Mouse (Mus musculus) heart, embryonic 13.5 days (tissue): ENCODE measurements around the gene Arhgap45. TPM values are rescaled to one million over a fixed set of nuclear protein-coding genes. Genes with fewer than 3 reads are reported as not detected.
"Not testable (repeated sequence)": the region's sequence is repeated elsewhere in the genome, so short reads cannot be mapped to it uniquely, and the experiment has no call there.

Experiments
- ATAC-seq: fragments of 200-750 bp; cut with Nextera tagmentation; 2 replicates; pipeline ENCODE4 v1.8.0; 2017; ENCODE audit warnings: moderate TSS enrichment; ENCODE audit not compliant: insufficient number of reproducible peaks, low FRiP score, low TSS enrichment; ENCODE audit errors: extremely low read depth
- H3K27ac ChIP-seq: fragments of 300-500 bp; sonication (generic); replicated peaks from 2 replicates; pipeline ENCODE4 v1.5.1; 2015; ENCODE audit warnings: moderate library complexity, mild to moderate bottlenecking, inconsistent platforms
- H3K27me3 ChIP-seq: fragments of 300-500 bp; sonication (generic); replicated peaks from 2 replicates; pipeline ENCODE4 v1.6.1; 2015; ENCODE audit warnings: mild to moderate bottlenecking, inconsistent platforms
- H3K36me3 ChIP-seq: fragments of 300-500 bp; sonication (generic); 2 replicates; pipeline ENCODE4 v1.6.1; 2015; ENCODE audit warnings: mild to moderate bottlenecking, inconsistent platforms
- H3K4me1 ChIP-seq: fragments of 300-500 bp; sonication (generic); 2 replicates; pipeline ENCODE4 v1.6.1; 2015; ENCODE audit warnings: inconsistent platforms
- H3K4me2 ChIP-seq: fragments of 300-500 bp; sonication (generic); 2 replicates; pipeline ENCODE4 v1.6.1; 2015; ENCODE audit warnings: inconsistent platforms, mild to moderate bottlenecking, moderate library complexity
- H3K4me3 ChIP-seq: fragments of 300-500 bp; sonication (generic); 2 replicates; pipeline ENCODE4 v1.5.1; 2015; ENCODE audit warnings: moderate library complexity, mild to moderate bottlenecking, inconsistent platforms
- H3K9ac ChIP-seq: fragments of 300-500 bp; sonication (generic); 2 replicates; pipeline ENCODE4 v1.6.1; 2015; ENCODE audit warnings: inconsistent platforms, mild to moderate bottlenecking, moderate library complexity
- H3K9me3 ChIP-seq: fragments of 300-500 bp; sonication (generic); 2 replicates; pipeline ENCODE4 v1.6.1; 2016; ENCODE audit warnings: inconsistent platforms
- WGBS: fragments of 180-500 bp; shearing (Covaris S2); methylation state at CpG from one replicate; pipeline ENCODE4 v1.1.7; 2015; ENCODE audit warnings: mixed read lengths; 5-methylcytosine and 5-hydroxymethylcytosine counted together
- polyA plus RNA-seq: library from polyadenylated mRNA; unstranded; fragments of >200 nt; fragmentation: Nextera tagmentation; extraction: Ambion mirVana; gene quantifications from 2 replicates; pipeline ENCODE4 v1.2.1, GENCODE M21; 2015

Gene Arhgap45
- polyA plus RNA-seq, 1 experiment from 2014 or later: 6.5 TPM

DNA sequence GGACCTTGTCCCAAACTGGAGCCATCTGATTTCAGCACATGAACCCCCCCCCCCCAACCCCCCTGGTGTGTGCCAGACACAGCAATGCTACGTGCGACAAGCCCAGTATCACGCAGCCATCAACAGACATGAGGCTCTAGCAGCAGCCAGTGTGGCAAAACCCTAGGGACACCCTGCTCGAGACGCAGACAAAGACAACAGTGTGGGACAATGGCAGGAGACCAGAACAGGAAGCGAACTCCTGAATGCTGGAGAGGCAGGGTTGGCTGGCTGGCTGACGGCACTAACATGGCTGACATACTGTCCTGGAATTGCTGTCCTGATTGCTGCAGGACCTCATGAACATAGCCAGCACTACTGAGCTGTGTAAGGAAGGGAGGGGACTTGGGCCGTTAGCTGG lies 18.7 kb downstream of the Arhgap45 start:
- peak overlapping the region; percentile 83 for H3K27ac ChIP-seq
- H3K4me3 ChIP-seq: no peak overlapping the region
- H3K9me3 ChIP-seq: no peaks in the 10 kb centered on the region
- ATAC-seq: no peak
- WGBS: 74% methylated on average over 8 of the region's 8 CpGs
- peak overlapping the region; percentile 50; the same call in 1 of the 2 replicates for H3K9ac ChIP-seq
- H3K4me1 ChIP-seq: peaks cover 46% of the 10 kb centered on the region
- H3K4me2 ChIP-seq: no peak overlapping the region
- H3K36me3 ChIP-seq: peaks cover 47% of the 10 kb centered on the region
- H3K27me3 ChIP-seq: no peaks in the 10 kb centered on the region

DNA sequence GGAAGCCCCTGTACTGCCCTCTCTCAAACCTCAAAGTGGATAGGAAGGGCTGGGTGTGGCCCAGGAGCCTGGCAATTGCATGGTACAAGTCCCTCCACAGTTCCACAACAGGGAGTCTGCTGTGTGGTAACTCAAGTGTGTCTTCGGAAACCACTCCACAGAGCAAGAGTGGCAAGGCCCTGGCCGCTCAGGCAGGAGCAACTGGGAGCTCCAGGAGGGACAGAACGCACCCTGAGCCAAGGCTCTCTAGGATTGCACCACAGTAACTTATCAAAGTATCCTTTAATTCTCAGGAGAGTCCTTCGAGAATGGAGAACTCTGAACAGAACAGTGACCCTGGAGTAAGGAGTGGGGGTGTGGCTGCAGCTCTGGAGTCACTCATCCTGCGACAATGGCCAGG lies 19.2 kb downstream of the Arhgap45 start:
- Histone ChIP-seq H3K4me3 (no peak overlapping the region), H3K4me2 (no peak overlapping the region), H3K9me3 (no peaks in the 10 kb centered on the region), H3K4me1 (peaks cover 46% of the 10 kb centered on the region), H3K9ac (0 out of 2 replicates have a peak overlapping the region, but pooled peaks have one; percentile 50), H3K27me3 (no peaks in the 10 kb centered on the region), H3K27ac (peak overlapping the region; percentile 83), H3K36me3 (peaks cover 45% of the 10 kb centered on the region)
- 76% methylated on average over 5 of the region's 5 CpGs for WGBS
- no peak for ATAC-seq

DNA sequence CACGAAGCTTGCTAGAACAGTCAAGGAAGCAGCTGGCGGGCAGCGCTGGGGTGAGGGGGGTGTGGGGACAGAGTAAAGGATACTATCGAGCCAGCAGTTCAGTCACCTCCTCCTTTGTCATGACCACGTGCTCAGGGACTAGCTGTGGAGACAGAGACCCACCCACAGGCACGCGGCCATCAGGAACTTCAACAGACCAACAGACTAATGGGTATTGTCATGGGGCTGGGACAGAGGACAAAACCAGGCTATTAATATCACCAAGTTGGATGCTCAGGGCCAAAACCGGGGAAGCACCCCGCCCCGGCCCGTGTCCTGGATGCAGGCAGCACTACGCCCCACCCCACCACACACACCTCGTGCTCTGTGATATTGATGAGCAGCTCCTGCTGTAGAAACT lies 20.4 kb downstream of the Arhgap45 start:
- Histone ChIP-seq H3K9me3 (no peaks in the 10 kb centered on the region), H3K9ac (no peak overlapping the region), H3K36me3 (peaks cover 40% of the 10 kb centered on the region), H3K27me3 (no peaks in the 10 kb centered on the region), H3K27ac (no peak overlapping the region), H3K4me3 (no peak overlapping the region), H3K4me1 (peaks cover 46% of the 10 kb centered on the region), H3K4me2 (no peak overlapping the region)
- 87% methylated on average over 13 of the region's 13 CpGs for WGBS
- ATAC-seq: no peak

DNA sequence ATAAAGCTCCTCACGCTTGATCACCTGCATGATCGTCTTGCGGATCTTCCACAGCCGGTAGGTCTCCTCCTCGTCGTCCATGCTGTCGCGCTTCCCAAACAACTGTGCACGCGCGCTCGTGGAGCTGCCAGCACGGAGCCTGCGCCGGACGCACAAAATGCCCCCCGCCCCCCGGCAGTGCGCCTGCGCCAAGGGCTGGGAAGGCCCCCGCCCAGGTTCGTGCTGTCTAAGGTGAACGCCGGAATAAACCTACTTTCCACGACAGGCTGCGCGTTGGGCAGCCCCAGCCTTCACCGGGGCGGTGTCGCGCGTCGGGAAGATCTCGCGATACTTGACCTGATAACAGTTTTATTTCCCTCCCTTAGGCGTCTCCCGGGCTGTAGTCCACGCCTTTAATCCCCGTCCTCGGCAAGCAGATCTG lies 23.1 kb downstream of the Arhgap45 start, which contains the start of gene Polr2e:
TSS of gene Polr2e (minus strand) at position 237 of the 421 bp plus-strand sequence.
- H3K36me3 ChIP-seq: peaks cover 38% of the 10 kb centered on the region
- H3K4me3 ChIP-seq: peak within 1 kb of the TSS; percentile 71
- peak within 1 kb of the TSS; percentile 93 for H3K9ac ChIP-seq
- H3K27me3 ChIP-seq: no peaks in the 10 kb centered on the region
- no peaks in the 10 kb centered on the region for H3K9me3 ChIP-seq
- peak within 1 kb of the TSS; percentile 65 for H3K27ac ChIP-seq
- peaks cover 21% of the 10 kb centered on the region for H3K4me1 ChIP-seq
- ATAC-seq: peak; percentile 90
- peak within 1 kb of the TSS; percentile 95 for H3K4me2 ChIP-seq
- under 1% methylated on average over 40 of the region's 40 CpGs for WGBS

DNA sequence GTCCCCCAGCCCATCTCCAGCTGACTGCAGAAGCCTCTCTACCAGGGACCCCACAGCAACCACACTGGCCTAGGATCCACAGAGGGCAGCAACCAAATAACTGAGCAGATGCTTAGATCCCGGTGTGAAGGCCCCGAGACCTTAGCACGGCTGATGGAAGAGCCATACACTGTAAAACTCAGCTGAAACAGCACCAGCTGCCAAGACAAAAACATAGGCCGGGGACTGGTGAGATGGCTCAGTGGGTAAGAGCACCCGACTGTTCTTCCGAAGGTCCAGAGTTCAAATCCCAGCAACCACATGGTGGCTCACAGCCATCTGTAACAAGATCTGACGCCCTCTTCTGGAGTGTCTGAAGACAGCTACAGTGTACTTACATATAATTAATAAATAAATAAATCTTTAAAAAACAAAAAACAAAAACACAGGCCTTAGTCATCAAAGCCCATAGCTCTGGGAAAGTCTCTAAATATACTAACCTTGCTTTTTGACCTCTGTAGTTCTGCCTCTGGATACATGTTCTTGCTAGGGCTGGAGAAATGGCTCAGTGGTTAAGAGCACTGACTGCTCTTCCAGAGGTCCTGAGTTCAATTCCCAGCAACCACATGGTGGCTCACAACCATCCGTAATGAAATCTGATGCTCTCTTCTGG lies 25.1 kb downstream of the Arhgap45 start:
- H3K27me3 ChIP-seq, H3K9ac ChIP-seq, H3K4me3 ChIP-seq, H3K9me3 ChIP-seq, H3K4me2 ChIP-seq, ATAC-seq, H3K27ac ChIP-seq: not testable (repeated sequence)
- peaks cover 15% of the 10 kb centered on the region for H3K4me1 ChIP-seq
- 83% methylated on average over 8 of the region's 8 CpGs for WGBS
- H3K36me3 ChIP-seq: peaks cover 19% of the 10 kb centered on the region

DNA sequence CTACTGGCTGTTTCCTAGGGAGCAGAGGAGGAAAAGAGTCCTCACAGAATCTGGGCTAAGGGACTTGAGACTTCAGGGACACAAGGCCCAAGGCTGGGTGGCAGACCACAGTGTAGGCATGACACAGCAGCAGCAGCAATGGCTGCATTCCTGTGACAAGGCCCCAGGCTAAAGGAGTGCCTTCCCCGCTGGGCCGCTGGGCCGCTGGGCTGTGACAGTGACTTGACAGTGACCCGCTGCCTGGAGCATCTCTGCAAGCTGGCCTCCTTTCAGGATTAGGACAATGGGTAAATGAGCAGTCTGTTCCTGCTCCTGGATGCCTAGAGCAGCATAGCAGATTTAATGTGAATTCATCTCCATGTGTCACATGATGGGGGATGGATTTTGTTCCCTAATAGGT lies 27.6 kb downstream of the Arhgap45 start:
- Histone ChIP-seq H3K4me3 (no peak overlapping the region), H3K9ac (peak overlapping the region; percentile 14; the same call in 1 of the 2 replicates), H3K4me2 (no peak overlapping the region), H3K36me3 (no peaks in the 10 kb centered on the region), H3K27ac (0 out of 2 replicates have a peak overlapping the region, but pooled peaks have one; percentile 5), H3K27me3 (no peaks in the 10 kb centered on the region), H3K9me3 (no peaks in the 10 kb centered on the region), H3K4me1 (peaks cover 20% of the 10 kb centered on the region)
- ATAC-seq: no peak
- WGBS: 61% methylated on average over 4 of the region's 4 CpGs

DNA sequence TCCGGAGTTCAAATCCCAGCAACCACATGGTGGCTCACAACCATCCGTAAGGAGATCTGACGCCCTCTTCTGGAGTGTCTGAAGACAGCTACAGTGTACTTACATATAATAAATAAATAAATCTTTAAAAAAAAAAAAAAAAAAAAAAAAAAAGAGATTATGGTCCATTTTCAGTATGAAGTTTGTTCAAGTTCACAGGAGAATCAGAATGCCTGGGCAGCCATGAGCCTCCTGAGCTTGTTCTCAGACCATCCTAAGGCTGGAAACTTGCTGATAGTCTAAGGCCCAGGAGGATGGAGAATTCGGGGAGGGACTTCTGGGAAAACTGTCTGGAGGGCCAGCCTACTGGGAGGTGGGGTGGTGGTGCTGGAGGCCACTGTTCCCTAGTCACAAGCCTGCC lies 28.9 kb downstream of the Arhgap45 start:
- ATAC-seq, H3K27ac ChIP-seq, H3K9me3 ChIP-seq, H3K4me3 ChIP-seq, H3K27me3 ChIP-seq, H3K4me2 ChIP-seq, H3K9ac ChIP-seq, H3K36me3 ChIP-seq: not testable (repeated sequence)
- H3K4me1 ChIP-seq: peaks cover 28% of the 10 kb centered on the region
- WGBS: 58% methylated on average over 4 of the region's 4 CpGs

DNA sequence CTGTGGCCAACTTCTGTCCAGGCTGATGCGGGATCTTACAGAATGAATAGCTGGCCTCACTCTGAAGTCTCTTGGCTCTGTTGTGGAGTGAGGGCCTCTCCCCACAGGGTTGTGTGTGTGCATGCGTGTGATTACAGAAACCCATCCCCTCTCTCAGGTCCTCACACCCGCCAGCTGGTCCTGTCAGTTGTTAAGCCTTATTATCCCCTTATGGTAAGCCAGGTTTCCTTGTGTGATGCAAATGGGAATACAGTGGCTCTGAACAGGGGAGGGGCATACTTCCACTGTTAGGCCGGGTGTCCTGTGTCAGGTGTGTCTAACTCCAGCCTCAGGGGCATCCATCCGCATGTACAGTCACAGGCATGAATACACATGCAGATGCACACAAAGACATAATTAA lies 29.3 kb downstream of the Arhgap45 start:
- Histone ChIP-seq H3K4me3 (no peak overlapping the region), H3K27me3 (no peaks in the 10 kb centered on the region), H3K36me3 (no peaks in the 10 kb centered on the region), H3K9me3 (no peaks in the 10 kb centered on the region), H3K4me1 (peaks cover 32% of the 10 kb centered on the region), H3K27ac (no peak overlapping the region), H3K4me2 (no peak overlapping the region), H3K9ac (no peak overlapping the region)
- WGBS: 78% methylated on average over 5 of the region's 5 CpGs
- no peak for ATAC-seq

DNA sequence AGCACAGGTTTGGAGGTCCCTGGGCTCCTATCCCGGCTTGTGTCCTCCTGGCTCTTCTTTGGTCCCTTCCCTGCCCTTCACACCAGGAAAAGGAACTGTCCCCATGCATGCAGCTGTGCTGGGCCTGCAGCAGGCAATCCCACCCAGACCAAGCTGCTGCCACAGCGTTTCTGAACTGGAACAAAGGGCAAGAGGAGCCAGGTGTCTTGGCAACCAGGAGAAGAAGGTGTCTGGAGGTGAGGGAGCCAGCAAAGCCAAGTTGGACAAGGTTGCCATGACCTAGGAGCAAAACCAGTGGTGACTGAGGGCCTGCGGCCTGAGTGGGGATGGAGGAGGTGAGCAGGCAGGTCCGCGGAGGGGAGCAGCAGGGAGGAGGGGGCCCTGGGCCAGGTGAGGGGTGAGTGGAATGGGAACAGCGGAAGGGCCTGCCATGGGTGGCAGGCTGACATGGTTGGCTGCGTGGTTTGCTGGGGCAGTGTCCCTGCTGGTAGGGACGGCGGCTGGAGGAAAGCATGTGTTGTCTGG lies 30.6 kb downstream of the Arhgap45 start, which contains the start of gene Gpx4:
TSS of gene Gpx4 (plus strand) at position 126 of the 525 bp plus-strand sequence.
- Histone ChIP-seq H3K9ac (peak within 1 kb of the TSS; percentile 52), H3K27ac (peak within 1 kb of the TSS; percentile 15; the same call in 1 of the 2 replicates), H3K36me3 (no peaks in the 10 kb centered on the region), H3K4me2 (no peak within 1 kb of the TSS), H3K4me1 (peaks cover 44% of the 10 kb centered on the region), H3K9me3 (no peaks in the 10 kb centered on the region), H3K4me3 (no peak within 1 kb of the TSS), H3K27me3 (no peaks in the 10 kb centered on the region)
- WGBS: 63% methylated on average over 9 of the region's 9 CpGs
- no peak for ATAC-seq

DNA sequence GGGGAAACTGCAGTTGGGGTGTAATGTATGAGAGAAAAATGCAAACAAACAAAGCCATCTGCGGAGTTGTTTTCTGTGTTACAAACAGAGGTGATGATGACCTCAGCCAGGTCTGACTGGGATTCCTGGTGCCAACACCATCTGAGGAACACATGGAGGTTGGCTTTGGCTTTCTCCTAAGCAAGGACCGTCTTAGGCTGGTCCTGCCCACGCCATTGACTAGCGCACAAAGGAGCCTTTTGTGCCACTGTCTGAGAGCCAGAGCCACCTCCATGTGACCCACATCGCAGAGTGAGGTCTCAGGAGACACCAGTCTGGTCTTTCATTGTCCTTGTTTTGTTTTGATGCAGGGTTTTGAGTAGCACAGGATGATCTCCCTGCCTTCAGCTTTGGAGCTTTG lies 31.9 kb downstream of the Arhgap45 start:
- Histone ChIP-seq H3K4me1 (peaks cover 53% of the 10 kb centered on the region), H3K9me3 (no peaks in the 10 kb centered on the region), H3K36me3 (no peaks in the 10 kb centered on the region), H3K4me3 (no peak overlapping the region), H3K9ac (peak overlapping the region; percentile 52), H3K4me2 (no peak overlapping the region), H3K27ac (peak overlapping the region; percentile 46), H3K27me3 (no peaks in the 10 kb centered on the region)
- WGBS: 26% methylated on average over 5 of the region's 5 CpGs
- no peak for ATAC-seq

DNA sequence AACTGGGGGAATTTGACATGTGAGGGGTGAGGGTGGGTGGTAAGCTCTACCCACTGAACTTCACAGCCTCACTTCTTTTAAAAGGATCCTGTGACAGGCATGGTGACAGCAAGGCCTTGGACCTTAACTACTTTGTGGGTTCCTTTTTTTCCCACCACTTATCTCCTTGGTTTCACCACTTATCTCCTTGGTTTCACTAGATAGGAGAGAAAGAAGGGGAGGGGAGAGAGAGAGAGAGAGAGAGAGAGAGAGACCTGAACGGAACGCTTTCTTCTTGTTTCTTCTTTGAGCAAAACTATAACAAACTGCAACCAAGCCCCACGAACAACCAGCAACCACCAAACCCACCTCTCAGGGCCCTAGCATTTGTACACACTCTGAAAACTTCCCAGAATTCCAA lies 32.4 kb downstream of the Arhgap45 start:
- Histone ChIP-seq H3K4me3 (no peak overlapping the region), H3K4me2 (no peak overlapping the region), H3K9ac (no peak overlapping the region), H3K4me1 (peaks cover 53% of the 10 kb centered on the region), H3K36me3 (no peaks in the 10 kb centered on the region), H3K27ac (peak overlapping the region; percentile 46), H3K27me3 (no peaks in the 10 kb centered on the region), H3K9me3 (no peaks in the 10 kb centered on the region)
- 39% methylated on average over 3 of the region's 3 CpGs for WGBS
- ATAC-seq: no peak

DNA sequence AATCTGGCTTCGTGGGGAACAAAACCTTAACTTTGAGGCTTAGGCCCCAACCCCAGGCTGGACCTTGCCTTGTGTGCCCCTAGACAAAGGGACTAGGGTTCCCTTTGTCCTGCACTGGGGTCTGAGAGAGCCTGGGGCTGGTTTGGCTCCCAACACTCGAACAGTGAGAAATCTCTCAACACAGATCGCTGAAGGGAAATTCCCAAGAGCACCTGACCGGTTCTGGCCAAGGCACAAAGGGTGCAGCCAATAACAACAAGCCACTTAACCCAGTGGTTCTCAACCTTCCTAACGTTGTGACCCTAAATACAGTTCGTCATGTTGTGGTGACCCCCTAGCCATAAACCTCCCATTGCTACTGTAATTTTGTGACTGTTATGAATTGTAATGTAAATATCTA lies 33.8 kb downstream of the Arhgap45 start:
- peak overlapping the region; percentile 78 for H3K27ac ChIP-seq

More for the DNA sequence above, 33.8 kb downstream of the Arhgap45 start:
- Histone ChIP-seq H3K4me3 (no peak overlapping the region), H3K27me3 (no peaks in the 10 kb centered on the region), H3K9ac (peak overlapping the region; percentile 58; the same call in 1 of the 2 replicates), H3K36me3 (peaks cover 2% of the 10 kb centered on the region; the same call in 1 of the 2 replicates), H3K9me3 (no peaks in the 10 kb centered on the region), H3K4me1 (peaks cover 61% of the 10 kb centered on the region), H3K4me2 (no peak overlapping the region)
- ATAC-seq: no peak
- 42% methylated on average over 6 of the region's 6 CpGs for WGBS
